Mouse (Mus musculus): ENCODE data around the gene Acaca.

Gene Acaca

GRCm38 (mm10) chr11:84128943-84129798 is at the start of gene Acaca, which contains the start of gene Tada2a:
TSS of gene Acaca (plus strand) at chr11:84129672.
TSS of gene Tada2a (minus strand) at chr11:84129600.
- DNase-seq (ENCODE audit: low spot score in 2 of 2): peak; percentile 60 to 77

- no peak for DNase-seq (ENCODE audit: low spot score in 2 of 2)
Measured at GRCm38 (mm10) chr11:84079887-84080286, 49.6 kb upstream of the Acaca start.

DNA sequence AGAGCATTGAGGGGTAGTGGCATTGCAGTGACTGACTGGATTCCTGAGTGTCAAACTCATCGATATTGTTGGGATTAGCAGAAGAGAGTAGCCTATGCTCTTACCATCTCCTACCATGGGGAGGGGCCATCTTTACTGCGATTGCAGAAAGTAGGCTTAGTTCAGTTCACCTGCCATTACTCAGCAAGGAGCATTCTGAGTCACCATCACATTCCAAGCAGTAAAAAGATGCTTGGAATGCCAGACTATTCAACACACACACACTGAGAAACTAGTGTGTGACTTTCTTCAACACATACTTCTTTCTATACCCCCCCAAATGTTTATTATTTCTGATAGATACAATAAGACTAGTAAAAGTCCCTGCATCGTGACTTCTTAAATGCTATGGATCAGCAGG is 49.1 kb upstream of the Acaca start:
- DNase-seq (ENCODE audit: low spot score in 2 of 2): no peak

DNA sequence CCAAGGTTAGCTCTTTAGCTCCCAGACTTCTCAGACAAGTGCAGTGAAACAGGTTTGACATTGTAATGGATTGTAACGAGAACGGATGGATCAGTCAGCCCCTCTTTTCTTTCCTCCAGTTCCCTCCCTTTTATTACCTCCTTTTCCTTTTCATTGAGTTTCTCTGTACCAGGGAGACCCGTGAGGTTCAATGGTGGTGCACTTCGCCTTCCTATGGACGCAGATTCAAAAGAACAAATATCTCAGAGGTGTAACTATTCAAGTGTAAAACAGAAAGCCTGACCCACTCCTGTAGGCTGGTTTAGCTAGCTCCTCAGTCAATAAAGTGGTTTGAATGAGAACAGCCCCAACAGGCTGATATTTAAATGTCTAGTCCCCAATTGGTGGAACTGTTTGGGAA is 47.6 kb upstream of the Acaca start:
- DNase-seq (ENCODE audit: low spot score in 2 of 2): no peak

DNA sequence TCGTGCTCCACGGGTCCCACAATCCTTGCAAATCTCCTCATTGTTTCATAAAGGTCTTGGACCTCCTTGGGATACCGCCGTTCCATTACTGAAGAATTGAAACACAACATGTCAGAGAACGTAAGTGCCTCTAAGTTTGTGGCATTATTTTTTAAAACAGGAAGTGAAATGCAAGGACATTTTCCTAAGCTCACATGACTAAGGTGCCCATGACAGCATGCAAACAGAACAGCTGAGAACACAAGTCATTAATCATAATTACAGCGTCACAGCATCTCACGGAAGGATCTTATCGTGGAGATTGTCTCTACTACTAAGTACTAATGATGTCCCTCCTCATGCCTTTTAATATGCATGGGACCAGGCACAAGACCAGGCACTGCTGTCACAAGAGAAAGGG is 38.9 kb upstream of the Acaca start:
- no peak for DNase-seq (ENCODE audit: low spot score in 2 of 2)

DNA sequence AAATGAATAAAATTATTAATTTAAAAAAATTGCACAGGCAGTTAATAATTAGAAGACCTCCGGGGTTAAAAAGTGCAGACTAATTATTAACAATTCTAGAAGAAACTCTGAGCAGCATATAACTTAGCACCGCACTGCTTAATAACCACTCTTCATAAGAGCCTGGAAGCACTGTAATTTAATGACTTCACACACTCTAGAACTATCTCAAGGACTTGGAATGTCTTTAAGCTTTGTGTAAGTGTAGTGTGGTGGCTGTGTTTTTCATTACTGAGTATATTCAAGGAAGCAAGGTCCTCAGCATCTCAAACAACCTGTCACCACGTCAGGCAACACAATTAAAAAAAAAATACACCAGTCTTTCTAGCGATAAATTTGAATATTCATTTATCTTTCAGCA is 34.4 kb upstream of the Acaca start:
- DNase-seq (ENCODE audit: low spot score in 2 of 2): no peak

DNA sequence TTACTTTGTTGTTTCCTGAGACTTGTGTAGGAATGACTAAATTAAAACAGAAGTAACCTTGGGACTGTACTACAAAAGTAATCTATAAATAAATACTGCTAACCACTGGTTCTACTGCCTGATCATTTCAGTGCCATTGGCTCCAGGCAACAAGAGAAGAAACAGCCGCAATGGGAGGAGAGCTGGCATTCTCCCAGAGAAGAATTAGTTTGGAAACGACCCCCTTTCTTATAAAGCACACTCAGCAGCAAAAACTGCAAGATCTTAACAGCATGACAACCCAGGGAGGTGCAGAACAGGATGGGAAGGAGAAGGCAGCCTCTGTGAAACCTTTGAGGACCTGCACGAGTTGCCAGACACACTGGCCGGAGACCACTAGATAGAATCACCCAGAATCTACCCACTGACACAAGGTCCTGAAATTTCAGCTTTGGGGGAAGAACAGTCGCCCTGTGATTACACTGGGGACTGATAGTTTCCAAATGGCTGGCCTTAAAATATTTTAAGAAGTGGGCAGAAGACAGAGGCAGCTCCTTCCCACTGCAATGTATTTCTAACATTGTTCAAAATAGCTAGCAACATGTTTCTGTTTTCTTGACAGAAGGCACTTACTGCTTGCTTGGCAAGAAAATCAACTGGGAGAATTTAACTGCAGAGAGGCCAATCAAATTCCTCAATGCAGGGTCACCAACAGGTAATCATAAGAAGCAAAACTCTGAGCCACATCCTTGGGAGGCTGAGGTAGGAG is 32.0 kb upstream of the Acaca start:
- no peak for DNase-seq (ENCODE audit: low spot score in 2 of 2)

- no peak for DNase-seq (ENCODE audit: low spot score in 2 of 2)
Measured at GRCm38 (mm10) chr11:84101182-84101581, 28.3 kb upstream of the Acaca start.

GRCm38 (mm10) chr11:84104036-84104435 is 25.4 kb upstream of the Acaca start:
- no peak for DNase-seq (ENCODE audit: low spot score in 2 of 2)

GRCm38 (mm10) chr11:84107137-84107536 is 22.3 kb upstream of the Acaca start:
- DNase-seq (ENCODE audit: low spot score in 2 of 2): no peak

- DNase-seq (ENCODE audit: low spot score in 2 of 2): no peak
Measured at GRCm38 (mm10) chr11:84113623-84114022, 15.8 kb upstream of the Acaca start.

DNA sequence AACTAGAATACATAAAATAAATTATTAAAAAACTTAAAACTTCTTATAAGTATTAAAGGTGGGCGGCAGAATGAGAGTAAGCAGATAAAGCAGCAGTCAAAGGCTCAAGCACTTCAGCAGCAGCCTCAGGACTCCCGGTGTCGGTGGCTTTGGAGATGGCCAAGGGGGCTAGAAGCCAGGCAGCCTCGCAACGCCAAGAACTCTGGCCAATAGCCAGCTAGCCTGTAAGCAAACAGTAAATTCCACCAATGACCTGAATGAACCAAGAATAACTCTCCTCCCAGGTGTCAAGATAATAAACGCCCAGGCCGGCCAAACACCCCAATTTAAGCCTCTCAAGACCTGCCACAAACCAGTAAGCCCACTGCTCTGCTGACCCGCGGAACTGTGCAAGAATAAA is 13.8 kb upstream of the Acaca start:
- DNase-seq (ENCODE audit: low spot score in 2 of 2): no peak

DNA sequence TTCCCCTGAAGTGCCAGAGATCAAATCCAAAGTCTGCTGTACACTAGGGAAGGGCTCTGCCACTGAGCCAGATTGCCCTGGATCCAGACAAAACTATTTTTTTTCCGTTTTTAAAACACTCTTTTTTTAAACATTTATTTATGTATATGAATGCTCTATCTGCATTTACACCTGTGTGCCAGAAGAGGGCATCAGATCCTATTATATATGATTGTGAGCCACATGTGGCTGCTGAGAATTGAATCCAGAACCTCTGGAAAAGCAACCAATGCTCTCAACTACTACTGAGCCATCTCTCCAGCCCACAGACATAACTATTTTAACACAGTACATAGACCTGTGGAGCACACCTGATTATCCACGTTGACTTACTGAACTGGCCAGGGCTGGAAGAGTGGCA is 13.3 kb upstream of the Acaca start:
- no peak for DNase-seq (ENCODE audit: low spot score in 2 of 2)

DNA sequence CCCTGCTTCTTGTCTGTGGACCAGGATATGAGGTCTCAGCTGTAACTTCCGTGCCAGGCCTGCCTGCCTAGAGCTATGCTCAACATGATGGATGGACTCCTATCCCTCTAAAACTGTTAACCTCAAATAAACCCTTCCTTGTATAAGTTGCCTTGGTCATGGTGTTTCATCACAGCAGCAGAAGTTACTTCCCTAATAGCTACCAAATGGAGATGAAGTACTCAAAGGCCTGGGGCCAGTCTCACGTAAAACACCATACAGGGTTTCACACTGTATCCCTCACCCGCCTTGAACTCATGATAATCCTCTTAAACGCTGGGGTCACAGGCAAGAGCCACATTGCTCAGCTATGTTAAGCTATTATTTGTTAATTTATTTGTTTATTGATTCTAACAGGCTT is 12.0 kb upstream of the Acaca start:
- DNase-seq (ENCODE audit: low spot score in 2 of 2): no peak

DNA sequence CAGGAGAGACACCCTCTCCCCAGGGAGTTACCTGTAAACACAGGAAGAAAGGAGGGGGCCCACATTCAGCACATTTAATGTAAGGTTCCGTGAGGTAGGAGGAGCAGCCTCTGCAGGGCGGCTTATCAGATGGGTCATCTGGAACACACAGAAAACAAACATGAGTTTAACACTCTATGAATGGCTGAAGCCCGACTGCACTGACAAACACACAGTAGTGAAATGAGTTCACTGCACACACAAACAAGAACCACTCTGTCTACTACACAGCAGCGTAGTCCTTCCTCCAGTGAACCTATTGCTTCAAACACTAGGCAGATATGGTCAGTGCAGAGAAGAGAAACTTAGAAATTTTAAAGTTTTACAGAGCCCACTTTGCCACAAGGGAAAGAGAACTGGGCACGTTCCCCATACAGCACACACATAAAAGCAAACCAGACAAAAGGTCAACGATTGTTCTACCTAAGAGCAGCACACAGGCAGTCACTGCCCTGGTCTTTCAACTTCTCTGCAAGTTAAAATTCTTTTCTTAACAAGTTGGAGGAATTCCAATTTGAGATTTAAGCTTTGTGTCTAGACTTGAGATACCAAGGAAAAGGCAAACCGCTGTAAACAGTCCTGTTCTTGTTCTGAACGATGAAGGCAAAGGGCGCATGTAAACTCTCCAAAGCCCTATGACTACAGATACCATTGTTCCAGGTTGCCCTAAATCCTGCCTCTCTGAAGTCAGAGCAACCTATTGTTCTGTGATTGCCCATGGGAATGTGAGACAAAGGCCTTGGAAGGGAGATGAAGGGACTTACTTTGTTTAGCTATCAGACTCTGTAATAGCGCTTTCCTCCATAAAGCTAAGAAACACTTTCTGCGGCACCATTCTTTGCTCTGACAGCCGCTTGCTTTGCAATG is 8.2 kb upstream of the Acaca start:
- DNase-seq (ENCODE audit: low spot score in 2 of 2): no peak

DNA sequence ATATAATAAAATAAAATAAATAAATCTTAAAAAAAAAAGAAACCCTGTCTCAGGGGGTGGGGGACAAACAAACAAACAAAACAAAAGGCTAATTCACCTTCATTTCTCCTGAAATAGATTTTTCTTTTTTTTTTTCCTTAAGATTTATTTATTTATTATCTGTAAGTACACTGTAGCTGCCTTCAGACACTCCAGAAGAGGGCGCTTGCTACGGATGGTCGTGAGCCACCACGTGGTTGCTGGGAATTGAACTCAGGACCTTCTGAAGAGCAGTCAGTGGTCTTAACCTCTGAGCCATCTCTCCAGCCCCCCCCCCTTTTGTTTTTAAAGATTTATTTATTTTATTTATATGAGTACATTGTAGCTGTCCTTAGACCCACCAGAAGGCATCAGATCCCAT is 1.5 kb upstream of the Acaca start:
- DNase-seq (ENCODE audit: low spot score in 2 of 2): no peak

GRCm38 (mm10) chr11:84129799-84130185 is 320 bp downstream of the Acaca start:
- DNase-seq (ENCODE audit: low spot score in 2 of 2): no peak

- no peak for DNase-seq (ENCODE audit: low spot score in 2 of 2)
Measured at GRCm38 (mm10) chr11:84134331-84134860, 4.9 kb downstream of the Acaca start.

DNA sequence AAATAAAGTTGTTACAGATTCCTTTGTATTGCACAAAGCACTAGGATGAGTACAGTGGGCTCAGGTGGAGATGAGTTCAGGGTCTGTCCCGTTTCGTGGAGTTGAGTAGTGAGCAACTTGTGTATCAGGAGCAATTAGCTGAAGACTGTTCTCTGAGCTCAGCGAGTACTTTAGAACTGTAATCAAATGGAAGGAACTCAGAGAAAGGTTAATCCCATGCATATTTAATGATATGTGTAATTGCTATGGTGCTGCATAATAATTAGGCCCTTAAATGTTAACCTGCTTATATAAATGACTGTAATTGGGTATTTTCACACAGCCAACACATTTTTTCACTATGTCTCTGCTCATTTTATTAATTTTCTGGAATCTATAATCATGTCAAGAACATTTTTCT is 7.0 kb downstream of the Acaca start:
- no peak for DNase-seq (ENCODE audit: low spot score in 2 of 2)

DNA sequence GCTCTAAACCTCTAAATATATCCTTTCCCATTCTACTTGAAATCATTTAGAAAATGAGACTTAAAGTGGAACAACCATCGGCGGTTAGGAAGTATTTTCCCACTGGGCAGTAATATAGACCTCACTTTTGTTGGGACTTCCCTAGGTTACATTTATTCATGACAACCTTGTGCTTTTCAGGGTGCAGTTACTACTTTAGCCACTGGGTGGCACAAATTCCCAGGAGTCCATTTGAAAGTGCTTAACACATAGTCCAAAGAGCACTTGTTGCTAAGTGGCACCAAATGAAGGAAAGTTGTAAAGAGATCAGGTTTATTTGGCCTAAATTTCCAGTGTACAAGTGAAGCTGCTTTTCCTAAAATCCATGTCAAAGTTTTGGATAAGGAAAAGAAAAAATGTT is 12.3 kb downstream of the Acaca start:
- DNase-seq (ENCODE audit: low spot score in 2 of 2): peak; percentile 27 to 59

DNA sequence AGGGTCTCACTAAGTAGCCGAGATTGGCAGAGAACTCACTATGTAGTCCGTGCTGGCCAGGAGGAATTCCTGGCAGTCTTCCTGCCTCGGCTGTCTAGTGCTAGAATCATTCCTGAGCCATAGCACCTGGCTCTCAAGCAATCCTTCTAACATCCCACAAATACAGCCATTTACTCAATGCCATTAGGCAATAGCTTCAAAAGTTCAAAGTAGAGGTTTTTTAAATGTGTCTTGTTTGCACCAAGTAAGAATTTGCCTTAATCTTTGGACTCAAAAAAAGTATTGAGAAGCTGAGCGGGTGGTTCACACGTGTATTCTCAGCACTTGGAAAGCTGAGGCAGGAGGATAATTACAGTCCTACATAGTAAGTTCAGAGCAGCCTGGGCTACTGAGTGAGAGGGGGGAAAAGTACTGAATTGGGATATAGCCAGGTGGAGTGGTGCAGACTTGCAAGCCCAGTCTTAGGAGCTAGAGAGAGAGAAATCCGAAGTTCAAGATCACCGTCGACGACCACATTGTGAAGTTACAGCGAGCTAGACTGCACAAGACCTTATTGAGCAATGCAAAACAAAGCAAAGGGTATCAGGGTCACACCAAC is 15.8 kb downstream of the Acaca start:
- no peak for DNase-seq (ENCODE audit: low spot score in 2 of 2)
